Mouse (Mus musculus) c-Kit-negative CD71-positive TER-119-positive erythroid progenitor cells, embryonic 14.5 days (primary cell): ENCODE results near the gene Klhl20.
A peak's percentile ranks its signal among the peaks of the same experiment; 100 is the strongest.
"Not testable (repeated sequence)": the region's sequence is repeated elsewhere in the genome, so short reads cannot be mapped to it uniquely, and the experiment has no call there.

Source experiments
- DNase-seq: peaks from one replicate; pipeline ENCODE4 v3.0.0-alpha.2; 2013; ENCODE audit warnings: low read depth, low spot score

Klhl20 gene

DNA sequence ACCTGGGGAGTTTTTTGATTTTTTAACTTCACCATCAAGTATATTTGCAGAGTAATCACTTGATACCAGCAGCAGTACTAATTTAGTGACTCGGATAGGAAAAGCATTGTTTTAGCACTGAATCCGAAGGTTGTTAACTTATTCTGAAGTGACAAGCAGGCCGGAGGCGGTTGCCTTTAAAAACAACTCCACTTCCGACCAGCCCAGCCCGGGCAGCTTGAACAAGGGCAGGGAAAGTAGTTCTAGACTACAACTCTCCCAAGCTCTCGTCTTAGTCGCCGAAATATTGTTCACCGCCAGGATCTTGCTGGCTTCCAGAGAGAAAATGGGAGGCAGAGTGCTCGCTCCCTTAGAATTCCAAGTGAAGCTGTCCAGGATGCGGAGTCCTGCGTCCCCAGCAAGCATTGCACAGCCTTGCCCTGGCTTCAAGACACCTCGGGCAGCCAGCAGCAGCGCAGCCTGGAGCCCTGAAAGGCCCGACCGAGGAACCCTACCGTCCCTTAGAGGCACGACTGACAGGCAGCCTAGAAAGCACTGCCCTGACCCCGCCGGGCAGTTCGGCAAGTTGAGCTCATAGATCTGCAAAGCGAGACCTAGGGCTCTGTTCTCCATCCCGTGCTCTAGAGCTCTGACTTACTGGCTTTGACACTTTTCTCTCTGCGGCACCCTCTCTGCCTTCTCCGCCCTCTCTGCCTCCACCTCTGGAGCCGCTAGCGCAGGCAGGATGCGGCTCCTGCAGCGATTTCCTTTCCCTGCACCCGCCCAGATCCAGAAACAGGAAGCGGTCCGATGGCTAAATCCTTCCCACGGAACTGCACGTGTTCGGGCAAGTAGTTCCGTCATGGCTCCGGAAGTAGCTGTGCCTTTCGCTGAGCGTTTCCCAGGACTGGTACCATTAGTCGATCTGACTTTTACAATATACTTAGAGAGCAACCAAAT is at the start of gene Klhl20:
TSS of gene Klhl20 (minus strand) at position 786 of the 939 bp plus-strand sequence.
- DNase-seq: peak; percentile 93

DNA sequence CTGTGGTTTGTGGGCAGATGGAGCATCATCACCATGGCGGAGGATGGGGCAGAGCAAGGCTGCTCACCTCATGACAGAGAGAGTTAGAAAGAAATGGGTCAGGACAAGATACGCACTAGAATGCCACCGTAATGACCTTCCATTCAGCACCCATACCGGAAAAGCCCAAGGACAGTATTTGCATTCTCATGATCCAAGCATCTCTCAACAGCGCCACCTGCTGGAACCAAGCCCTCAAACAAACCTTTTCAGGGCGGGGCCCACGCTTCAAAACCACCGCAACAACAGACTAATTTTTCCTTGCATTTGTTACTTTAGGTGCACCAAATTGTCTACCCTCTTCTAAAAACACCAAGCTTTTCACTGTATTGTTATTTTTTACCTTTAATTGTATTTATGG is 49.4 kb upstream of the Klhl20 start:
- DNase-seq: peak; percentile 68

DNA sequence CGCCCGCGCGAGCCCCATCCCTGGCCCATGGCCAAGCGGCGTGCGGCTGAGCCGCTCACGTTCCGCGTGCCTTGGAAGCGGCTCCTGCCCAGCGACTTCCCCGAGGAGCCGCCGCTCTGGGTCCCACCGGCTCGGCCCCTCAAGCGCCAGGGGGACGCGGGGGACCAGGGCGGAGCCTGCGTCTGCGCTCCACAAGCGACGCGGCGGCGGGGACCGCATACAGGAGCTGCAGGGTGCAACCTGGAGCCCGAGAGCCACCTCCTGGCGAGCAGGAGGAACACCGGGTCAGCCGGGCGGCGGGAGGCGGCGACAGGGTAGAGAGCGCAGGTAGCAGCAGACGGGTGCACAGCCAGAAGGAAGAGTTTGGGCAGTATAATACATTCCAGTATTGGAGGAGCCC is 39.3 kb upstream of the Klhl20 start:
- DNase-seq: no peak

DNA sequence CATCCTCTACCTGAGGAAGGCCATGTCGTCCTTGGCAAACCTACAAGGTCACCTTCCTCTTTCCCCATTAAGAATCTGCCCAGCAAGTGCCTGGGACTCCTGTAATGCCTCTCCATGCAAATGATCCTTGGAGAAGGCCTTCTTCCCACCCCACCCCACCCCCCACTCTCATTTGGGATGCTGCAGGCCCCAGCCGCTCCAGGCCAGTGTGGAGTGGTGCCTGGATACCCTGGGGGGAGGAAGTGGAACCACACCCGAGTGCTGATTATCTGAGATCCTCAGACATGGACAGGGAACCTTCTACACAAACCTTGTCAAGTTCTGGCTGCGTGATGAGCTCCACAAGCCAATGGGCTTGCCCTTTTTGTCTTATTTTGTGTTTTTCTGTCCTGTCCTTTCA is 29.0 kb upstream of the Klhl20 start:
- DNase-seq: no peak

DNA sequence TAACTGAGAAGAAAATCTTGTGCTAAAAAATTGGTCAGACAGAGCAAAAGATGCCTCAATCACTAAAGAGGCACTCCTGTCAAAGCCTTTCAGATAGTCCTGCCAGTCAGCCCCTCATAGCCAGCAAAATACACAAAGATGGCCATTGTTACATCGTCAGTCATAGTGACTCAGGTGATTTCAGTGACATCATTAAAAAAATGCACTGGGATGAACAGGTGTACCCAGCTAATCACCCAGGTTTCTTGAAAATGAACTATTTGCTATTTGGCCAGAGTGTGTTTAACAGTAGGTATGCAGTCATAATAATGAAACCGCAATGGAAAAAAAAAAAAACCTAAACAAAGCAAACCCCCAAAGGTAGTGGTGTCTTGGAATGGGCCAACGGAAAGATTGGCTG is 27.9 kb upstream of the Klhl20 start, which contains the start of gene Tex50:
TSS of gene Tex50 (minus strand) at position 101 of the 400 bp plus-strand sequence.
- DNase-seq: no peak

DNA sequence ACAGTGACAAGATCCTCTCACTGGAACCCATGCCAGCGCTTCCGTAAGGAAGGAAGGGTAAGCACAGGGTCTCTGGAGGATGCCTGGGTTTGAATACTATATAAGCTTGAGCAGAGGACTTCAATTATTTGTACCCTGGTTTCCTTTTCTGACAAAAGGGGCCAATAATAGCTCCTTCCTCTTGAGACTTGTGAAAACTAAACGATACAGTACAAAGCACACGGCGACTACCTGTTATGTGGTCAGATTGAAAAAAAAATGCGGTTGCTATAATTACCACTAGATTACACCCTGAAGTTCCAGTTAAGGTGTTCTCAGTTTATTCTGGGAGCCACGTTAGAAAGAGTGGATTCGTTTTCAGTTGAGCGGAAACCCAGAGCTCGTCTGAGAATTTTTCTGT is 25.2 kb upstream of the Klhl20 start:
- DNase-seq: no peak

DNA sequence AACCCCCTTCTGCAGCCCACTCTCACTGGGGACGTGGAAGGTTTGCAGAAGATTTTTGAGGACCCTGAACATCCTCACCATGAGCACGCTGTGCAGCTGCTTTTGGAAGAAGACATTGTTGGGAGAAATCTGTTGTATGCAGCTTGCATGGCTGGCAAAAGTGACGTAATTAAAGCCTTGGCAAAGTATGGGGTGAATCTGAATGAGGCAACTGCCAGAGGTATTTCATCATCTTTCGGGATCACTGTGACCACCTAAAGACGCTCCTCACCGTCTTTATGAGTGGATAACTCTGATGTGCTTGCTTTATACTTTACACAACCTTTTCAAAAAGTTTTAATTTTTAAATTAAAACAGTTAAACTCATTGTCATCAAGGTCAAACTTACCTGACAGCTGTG is 19.8 kb upstream of the Klhl20 start:
- no peak for DNase-seq

DNA sequence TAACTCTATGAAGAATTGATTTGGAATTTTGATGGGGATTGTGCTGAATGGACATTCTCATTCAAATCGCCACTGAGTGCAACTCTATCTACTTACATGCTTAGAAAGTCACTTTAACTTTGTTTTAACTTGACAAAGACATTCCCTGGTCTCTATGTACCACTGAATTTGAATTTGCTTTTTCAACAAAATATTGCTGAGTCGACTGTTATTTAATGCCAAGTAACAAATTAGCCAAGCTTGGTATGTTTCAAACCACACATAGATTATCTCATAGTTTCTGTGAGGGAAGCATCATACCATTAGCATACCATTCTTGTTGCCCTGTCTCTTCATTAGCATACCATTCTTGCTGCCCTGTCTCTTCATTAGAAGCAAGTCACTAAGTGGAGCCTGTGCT is 16.6 kb upstream of the Klhl20 start:
- no peak for DNase-seq

DNA sequence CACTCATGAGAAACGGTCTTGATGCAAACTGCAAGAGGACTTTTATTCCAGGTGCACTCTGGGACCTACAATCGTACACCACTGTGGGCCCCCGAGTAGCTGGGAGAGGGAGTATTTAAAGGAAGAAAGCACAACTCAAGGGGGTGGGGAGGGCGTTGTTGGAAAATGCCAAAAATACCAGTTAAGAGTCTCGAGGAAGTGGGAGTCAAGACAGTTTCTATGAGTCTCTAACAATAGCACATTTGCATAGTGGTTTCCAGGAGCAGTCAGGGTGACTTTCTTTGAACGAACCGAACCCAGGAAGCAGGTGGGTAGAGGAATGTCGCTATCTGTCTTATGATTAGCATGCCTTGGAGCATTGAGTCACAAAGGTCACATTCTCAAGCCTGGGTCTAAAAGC is 14.3 kb upstream of the Klhl20 start:
- DNase-seq: not testable (repeated sequence)

DNA sequence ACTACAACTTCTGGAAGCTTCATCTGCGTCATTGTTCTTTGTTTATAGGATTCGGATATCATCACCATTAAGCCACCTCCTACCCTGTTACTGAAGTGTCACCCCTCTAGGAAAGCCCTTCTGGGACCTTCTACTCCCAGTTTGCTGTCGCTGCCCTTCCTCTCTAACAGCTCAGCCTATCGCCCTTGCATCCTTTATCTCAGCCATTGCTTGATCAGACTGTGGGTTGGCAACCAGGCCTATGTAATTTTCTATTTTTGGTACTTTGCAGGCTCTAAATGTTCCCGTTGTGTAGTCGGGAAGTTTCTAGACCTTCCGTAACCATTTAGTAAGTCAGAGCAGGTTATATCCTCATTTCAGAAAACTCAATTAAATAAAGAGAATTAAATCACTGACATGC is 11.9 kb upstream of the Klhl20 start:
- DNase-seq: no peak

DNA sequence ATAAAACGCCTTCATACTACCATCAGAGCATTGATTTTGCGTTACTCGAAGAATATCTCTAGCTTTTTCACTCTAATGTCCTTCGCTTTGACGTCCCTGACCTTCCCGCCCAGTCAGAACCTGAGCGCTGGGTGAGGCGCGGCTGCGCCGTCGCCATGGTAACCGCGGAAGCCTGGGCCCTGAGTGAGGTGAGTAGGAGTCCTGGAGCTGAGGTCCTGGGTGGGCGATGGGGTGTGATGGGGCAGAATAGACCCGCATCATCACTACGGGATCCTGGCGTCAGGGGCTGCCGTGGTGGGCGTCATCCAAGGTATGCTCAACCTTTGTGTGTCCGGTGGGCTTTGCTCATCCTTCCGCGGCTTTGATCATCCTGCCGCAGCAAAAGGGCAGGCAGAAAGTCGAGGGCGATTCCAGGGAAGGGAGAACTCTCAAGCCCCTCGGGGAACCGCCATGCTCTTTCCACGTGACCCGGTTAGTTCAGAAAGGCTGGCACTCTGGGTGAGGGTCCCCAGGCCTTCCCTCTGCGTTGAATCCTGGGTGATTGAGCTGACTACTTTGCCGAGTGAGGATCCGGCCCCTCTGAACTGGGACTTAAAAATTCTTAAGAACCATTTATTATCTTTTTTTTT is 11.3 kb upstream of the Klhl20 start, which contains the start of gene Ankrd45:
TSS of gene Ankrd45 (plus strand) at position 161 of the 629 bp plus-strand sequence.
- DNase-seq: no peak

DNA sequence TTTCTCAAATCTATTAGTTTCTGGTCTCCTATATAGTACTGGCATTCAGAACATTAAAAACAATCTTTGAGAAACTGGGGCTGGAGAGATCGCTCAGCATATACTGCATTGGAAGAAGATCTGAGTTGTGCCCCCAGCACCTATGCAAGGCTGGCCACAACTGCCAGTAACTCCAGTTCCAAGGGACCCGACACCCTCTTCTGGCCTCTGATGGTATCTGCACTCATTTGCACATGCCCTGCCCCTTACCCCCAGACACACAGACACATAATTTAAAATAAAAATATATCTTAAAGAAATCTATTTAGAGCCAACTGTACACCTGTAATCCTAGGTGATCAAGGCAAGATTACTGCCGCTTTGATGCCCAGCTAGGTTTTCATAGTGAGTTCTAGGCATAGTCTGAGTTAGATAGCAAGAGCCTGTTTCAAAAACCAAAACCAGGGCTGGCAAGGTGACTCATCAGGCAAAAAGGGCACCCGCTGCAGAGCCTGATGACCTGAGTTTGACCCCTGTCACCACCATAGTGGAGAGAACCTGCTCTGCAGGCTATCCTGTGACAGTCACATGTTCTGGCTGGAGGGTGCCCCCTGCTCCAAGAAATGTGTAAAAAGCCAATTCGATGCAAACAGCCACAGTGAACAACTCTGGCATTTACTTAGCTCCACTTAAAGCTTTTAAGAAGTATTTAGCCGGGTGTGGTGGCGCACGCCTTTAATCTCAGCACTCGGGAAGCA is 8.9 kb upstream of the Klhl20 start:
- no peak for DNase-seq

DNA sequence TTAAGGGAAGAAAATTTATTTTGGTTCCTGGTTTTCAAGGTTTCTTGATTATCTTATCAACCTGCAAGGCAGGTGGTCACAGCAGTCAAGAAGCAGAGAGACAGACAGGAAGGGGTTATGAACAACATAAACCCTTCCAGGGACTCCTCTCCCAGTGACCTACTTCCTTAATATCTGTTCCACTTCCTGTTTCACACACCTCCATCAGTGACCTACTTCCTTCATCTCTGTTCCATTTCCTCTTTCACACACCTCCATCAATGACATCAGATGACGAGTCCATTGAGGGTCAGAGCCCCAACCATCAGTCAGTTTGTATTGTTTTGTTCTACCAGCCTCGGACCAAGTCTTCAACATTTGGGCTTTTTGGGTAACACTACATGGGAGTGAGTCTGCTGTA is 8.2 kb upstream of the Klhl20 start:
- no peak for DNase-seq

DNA sequence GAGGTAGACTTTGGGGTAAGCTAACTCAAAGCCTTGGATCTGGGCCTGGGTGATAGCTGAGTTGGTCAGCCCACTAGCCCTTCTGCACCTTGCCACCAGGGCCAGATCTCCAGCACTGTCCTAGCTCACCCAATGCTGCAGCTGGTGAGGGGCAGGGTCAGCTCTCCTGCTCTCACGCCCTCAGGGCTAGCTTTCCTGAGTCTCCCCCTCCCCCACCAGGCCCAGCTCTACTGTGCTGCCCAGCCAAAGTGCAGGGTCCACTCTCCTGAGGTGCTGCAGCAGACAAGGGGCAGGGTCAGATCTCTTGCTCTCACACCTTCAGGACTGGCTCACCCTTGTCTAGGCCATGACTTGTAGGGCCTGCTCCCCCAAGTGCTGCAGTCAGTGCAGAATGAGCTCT is 4.8 kb downstream of the Klhl20 start:
- no peak for DNase-seq

DNA sequence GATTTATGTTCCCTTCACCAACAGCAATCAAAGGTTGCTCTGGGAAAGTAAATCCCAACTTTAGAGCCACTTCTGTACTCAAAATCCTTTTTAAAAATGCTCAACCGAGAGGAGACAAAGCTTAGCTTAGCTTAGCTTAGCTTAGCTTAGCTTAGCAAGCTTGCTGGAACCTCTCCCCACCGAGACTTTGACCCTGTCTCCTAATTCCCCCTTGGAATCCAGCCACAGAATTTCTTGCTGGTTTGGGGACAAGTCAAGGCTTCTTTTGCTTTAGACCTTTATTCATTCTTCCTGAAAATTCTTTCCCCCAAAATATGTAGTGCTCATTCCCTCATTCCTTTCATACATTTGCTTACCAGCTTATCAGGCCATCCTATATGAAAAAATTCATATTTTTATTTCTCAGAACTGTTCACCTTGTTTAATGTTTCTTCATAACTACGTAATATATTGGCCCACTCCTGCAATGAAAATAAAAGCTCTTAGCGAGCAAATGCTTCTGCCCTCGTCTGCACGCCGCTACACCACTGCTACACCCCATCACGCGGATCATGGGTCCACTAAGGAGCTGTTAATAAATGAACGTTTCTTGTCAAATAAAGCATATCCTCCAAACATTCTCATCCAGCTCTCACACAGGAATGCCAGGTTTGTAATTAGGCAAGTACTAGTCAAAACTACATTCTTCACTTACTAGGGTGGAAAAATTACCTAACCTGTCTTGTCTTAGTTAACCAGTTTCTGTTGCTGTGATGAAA is 8.5 kb downstream of the Klhl20 start:
- no peak for DNase-seq

DNA sequence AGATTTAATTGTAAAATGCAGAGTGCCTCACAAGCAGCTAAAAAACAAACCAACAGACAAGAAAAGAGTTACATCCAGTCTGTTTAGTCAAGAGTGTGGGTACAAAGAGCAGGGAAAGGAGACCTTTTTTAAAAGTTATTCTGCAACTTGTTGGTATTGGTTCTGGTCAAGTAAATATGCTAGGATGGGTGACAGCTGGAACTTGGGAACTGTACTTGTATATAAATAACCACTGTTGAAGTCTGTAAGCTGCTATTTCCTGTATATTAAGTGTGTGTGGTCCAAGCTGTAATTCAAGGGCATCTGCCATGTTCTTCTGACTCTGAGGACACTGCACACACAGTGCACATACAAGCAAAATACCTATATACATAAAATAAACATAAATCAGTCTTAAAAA is 16.7 kb downstream of the Klhl20 start:
- no peak for DNase-seq

DNA sequence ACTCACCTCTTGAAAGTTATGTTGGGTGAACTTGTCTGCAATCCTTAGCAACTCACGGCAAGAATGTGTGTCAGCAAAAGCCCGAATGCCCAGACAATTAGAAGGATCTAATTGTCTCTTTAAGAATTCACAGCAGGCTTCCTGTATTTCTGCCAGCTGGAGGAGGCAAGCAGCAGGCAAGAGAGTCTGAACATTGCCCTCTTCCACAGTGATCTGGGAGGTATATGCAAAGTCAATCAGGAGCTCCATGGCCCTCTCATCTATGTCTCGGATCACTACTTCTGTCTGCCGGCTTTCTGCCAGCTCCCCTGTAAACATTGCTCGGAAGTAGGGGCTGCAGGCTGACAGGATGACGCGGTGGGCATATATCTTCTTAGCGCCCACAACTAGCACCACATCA is 22.1 kb downstream of the Klhl20 start:
- no peak for DNase-seq

DNA sequence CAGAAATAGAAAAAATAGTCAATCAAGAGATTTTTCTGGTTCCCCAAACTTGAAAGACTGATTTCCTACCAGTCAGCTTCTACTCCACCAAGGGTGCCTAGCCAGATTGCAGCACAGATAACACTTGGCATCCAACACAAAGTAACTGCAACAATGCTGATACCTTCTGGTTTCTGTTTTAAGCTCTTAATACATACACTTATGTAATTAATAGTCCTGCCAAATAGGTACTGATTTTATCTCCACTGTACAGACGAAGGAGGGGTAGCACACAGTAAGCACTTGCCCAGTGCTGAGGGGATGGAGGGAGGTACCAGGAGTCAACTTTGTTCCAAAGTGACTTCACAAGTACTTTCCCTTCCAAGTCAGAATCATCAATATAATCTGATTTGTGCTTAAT is 27.5 kb downstream of the Klhl20 start:
- no peak for DNase-seq

DNA sequence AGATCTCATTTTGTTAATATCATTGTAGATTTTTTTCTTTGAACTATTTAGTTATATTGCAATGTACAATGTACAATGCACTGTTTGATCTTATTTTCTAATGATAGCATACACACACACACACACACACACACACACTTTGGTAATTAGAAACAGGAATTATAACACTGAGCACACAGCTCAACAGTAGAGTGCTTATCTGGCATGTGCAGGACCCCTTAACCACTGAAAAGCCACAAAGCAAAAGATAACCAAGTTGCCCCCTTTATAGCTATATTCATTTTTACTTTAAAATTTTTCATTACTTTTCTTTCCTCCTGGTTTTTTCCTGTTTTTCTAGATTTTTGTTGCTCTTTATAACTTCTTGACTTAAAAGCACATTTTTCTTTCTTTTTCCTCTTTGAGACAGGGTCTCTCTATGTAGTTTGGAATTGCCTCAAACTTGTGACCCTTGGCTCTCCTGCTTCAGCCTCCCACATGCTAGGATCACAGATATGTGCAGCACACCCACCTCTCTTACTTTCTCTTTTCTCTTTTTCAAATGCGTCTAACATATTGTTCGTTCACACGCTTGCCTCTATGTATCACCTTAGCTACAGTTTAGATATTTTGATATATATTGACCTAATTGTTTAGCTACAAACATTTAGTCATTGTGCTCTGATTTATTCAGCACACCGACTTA is 31.4 kb downstream of the Klhl20 start:
- DNase-seq: no peak

DNA sequence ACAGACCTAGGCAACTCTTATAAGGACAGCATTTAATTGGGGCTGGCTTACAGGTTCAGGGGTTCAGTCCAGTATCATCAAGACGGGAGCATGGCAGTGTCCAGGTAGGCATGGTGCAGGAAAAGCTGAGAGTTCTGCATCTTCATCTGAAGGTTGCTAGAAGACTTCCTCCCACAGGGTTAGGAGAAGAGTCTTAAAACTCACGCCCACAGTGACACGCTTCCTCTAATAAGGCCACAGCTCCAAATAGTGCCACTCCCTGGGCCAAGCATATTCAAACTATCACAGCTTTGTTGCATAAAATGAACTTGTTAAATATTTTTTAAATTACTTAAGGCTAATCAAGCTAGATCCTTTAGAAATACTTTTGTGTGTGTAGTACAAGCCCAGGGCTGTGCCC is 54.1 kb downstream of the Klhl20 start:
- no peak for DNase-seq

DNA sequence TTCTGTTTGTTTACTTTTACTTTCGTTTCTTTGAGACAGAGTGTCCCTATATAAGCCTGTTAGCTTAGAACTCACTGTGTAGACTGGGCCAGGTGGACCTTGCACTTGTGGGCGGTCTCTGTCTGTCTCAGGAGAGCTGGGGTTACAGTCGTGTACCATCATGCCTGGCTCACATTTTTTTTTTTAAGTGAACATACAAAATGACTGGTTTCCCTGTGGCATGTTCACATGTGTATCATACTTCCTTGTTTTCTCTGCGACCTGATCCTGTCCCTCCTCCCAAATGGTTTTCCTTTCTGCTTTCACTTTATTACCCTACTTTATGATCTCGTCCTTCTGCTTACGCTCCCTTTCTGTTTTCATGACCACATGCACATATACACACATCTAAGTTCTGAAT is 55.1 kb downstream of the Klhl20 start:
- no peak for DNase-seq
